Mouse (Mus musculus) heart, adult 2 months (tissue): ENCODE data around the gene Gm20390.
A peak's percentile ranks its signal among the peaks of the same experiment; 100 is the strongest.

Source experiments
- CTCF ChIP-seq: fragments of 200-600 bp; IDR thresholded peaks from 2 replicates; pipeline ENCODE4 v1.8.1; 2022; ENCODE audit warnings: antibody characterized with exemption, mild to moderate bottlenecking, moderate library complexity
- POLR2A ChIP-seq: fragments of 200-500 bp; IDR thresholded peaks from 2 replicates; pipeline ENCODE4 v1.6.1; 2011; ENCODE audit warnings: mild to moderate bottlenecking, low read depth, low read length, control low read depth; ENCODE audit not compliant: insufficient read depth

- peak; percentile 77 for TF ChIP-seq POLR2A
- peak; percentile 37 for TF ChIP-seq CTCF
Measured at GRCm38 (mm10) chr11:93955256-93956150, 12.6 kb downstream of the Gm20390 start.
